Mouse (Mus musculus): Measurements from ENCODE around the gene Lrpap1.

- TF ChIP-seq CTCF (IDR thresholded peaks at IDR 0.05) = no peak
- no peak for TF ChIP-seq POLR2A (IDR thresholded peaks at IDR 0.05; ENCODE audit: insufficient read depth, low read depth, low read length)
- TF ChIP-seq EP300 (IDR thresholded peaks at IDR 0.05; ENCODE audit: insufficient read depth, low read depth, low read length) = no peak
Observed at GRCm38 (mm10) chr5:35070953-35071352, 34.6 kb downstream of the Lrpap1 start.

All from heart, adult 2 months (tissue).